Mouse (Mus musculus) right cerebral cortex, postnatal 10 days (tissue): ENCODE measurements around the gene Gm38431.

ENCODE experiments used
- DNase-seq, 2 experiments: peaks; one replicate each; pipeline ENCODE4 v3.0.0; 2021; ENCODE audit warnings: low spot score in 2 of 2

The Gm38431 gene

DNA sequence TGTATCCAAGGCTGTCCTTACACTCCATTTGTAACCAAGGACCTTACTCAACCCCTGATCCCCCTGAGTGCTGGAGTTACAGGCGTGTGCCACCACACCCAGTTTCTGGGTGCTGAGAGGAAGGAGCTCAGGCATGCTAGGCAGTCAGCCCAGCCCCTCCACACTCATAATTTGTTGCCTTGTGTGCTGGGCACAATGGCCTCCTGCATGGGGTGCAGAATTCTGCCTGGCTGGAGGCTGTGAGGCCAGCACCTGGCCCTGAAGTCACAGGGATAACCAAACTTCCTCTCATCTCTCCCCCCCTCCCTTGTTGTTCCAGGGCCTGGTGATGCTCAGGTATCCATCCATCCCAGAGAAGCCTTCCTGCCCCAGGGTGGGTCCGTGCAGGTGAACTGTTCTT is 73.2 kb downstream of the Gm38431 start:
- DNase-seq: no peak
